Mouse (Mus musculus): ENCODE data around the gene Gnai2.

GRCm38 (mm10) chr9:107599433-107599832, 35.7 kb downstream of the Gnai2 start:
- TF ChIP-seq POLR2A (IDR thresholded peaks at IDR 0.05; ENCODE audit: insufficient read length, low read depth) (no peak), USF1 (IDR thresholded peaks at IDR 0.05; ENCODE audit: low read depth) (no peak), TCF12 (IDR thresholded peaks at IDR 0.05; ENCODE audit: insufficient read depth, poor library complexity, severe bottlenecking) (no peak), TCF3 (IDR thresholded peaks at IDR 0.05; ENCODE audit: insufficient read length, low read depth) (no peak), E2F4 (IDR thresholded peaks at IDR 0.05; ENCODE audit: insufficient read depth) (no peak), MYOG (IDR thresholded peaks at IDR 0.05; ENCODE audit: control insufficient read depth in 1 of 3, insufficient read depth in 1 of 3, insufficient read length in 2 of 3, low read depth in 2 of 3) (no peak), MAX (IDR thresholded peaks at IDR 0.05; ENCODE audit: low read depth) (no peak), SRF (IDR thresholded peaks at IDR 0.05; ENCODE audit: control insufficient read depth, insufficient read length, low read depth) (no peak), MYOD1 (IDR thresholded peaks at IDR 0.05; ENCODE audit: control insufficient read depth in 1 of 3, insufficient read length in 2 of 3, low read depth in 2 of 3) (no peak)

All from myocyte (in vitro differentiated cells).